Mouse (Mus musculus): ENCODE measurements around the gene Nup85.
"Not testable (repeated sequence)": the region's sequence is repeated elsewhere in the genome, so short reads cannot be mapped to it uniquely, and the experiment has no call there.

Gene Nup85

GRCm38 (mm10) chr11:115564064-115564809, at the start of gene Nup85:
TSS of gene Nup85 (plus strand) at chr11:115564434.
- peak; percentile 97 for DNase-seq

GRCm38 (mm10) chr11:115515021-115515420, 49.2 kb upstream of the Nup85 start:
- no peak for DNase-seq

DNA sequence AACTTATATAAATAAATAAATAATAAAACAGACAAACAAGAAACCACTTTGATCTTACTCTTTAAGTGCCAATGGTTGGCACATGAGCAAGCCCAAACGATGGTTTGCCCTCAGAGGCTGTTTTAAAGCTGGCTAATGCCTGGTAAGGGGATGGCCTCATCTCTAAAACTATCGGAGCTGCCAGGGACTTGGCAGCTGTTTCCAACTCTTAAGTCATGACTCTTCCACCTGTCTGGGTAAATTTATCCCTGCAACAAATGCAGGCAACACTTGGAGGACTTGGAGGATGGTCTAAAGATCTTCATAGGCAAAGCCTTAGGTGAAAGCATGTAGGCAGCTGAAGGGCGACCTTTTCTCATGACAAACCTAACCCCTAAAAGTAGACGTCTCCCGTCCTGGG, 47.3 kb upstream of the Nup85 start:
- DNase-seq = no peak

DNA sequence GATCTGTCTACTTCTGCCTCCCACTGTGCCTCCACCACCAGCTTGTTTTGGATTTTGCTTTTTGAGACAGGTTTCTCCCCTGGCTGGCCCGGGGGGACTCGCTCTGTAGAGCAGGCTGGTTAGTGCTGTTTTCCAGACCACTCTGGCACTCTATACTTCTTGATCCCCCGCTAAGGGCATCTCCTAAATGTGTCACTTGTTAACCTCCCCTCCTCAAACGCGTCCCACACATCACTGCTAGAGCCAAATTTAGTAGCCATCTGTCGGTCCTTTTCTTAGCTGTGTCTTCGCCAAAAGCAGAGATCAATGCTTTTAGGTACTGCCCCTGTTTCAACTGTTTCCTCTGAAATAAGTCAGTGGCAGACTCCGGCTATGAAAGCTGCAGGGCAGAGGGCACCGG, 45.5 kb upstream of the Nup85 start:
- no peak for DNase-seq

GRCm38 (mm10) chr11:115519581-115519980, 44.7 kb upstream of the Nup85 start:
- no peak for DNase-seq

DNA sequence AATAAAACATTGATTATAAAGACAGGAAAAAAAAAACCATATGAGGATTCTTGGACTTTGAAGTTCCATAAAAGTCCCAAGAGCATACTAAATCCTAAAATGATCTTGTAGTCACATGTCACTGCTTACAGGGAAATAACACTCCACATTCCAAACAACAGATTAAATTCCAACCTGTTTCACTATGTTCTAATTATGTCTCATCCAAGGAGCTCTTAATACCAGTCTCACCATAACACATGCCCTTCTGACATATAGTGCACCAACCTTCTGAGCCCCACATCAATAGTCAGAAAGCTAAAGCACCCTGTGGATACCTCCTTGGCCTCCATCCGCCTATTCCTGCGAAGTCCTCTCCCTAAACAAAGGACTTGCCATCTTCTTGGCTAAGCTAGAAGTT, 44.0 kb upstream of the Nup85 start:
- no peak for DNase-seq

DNA sequence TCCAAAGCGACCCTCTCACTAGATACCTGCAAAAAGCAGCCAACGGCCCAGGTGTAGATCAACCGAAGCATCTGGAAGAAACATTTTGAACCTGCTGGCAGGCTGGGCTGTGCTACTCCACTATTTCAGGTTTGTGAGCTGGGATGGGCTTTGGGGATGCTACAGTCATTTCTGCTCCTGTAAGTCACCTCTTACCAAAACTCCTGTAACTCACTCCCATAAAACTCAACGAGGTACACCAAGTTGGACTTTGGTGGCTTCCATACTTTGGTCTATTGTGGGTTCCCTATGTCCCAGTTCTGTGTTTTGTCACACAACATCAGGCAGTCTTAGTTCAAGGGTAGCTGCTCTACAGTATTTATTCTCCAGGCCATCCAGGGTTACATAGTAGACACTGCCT, 43.2 kb upstream of the Nup85 start:
- DNase-seq = no peak

DNA sequence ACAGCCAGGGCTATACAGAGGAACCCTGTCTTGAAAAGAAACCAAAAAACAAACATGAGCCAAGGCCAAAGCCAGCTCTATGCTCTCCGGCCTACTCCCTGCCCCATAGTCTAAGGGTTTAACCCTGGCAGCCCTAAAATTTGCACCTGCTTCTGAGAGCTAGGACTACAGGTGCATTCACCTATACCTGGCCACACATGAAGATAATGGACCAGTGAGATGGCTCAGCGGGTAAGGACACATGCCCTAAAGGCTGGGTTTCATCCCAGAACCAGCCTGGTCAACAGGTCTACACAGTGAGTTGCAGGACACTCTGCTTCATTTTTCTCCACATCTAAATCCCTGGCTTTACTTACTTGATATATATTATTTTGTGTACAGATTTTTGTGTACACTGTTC, 42.0 kb upstream of the Nup85 start:
- DNase-seq = no peak

- DNase-seq = no peak
Measured at GRCm38 (mm10) chr11:115522703-115523102, 41.5 kb upstream of the Nup85 start.

DNA sequence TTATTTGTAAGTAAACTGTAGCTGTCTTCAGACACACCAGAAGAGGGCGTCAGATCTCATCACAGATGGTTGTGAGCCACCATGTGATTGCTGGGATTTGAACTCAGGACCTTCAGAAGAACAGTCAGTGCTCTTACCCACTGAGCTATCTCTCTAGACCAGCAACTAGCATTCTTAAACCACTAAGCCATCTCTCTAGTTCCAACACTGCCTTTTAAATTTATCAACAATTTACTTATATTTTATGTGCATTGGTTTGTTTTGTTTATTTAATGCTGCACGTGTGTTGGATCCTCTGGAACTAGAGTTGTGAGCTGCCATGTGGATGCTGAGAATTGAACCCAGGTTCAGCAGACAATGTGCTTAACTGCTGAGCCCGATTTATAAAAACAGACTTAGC, 37.8 kb upstream of the Nup85 start:
- not testable (repeated sequence) for DNase-seq

GRCm38 (mm10) chr11:115534759-115535371, 29.4 kb upstream of the Nup85 start:
- no peak for DNase-seq

- DNase-seq = peak; percentile 73
Measured at GRCm38 (mm10) chr11:115535401-115536037, 28.7 kb upstream of the Nup85 start.

- DNase-seq = peak; percentile 98
Measured at GRCm38 (mm10) chr11:115536038-115536681, 28.1 kb upstream of the Nup85 start, which contains the start of gene Sumo2. TSS of gene Sumo2 (minus strand) at chr11:115536276.

- DNase-seq = no peak
Measured at GRCm38 (mm10) chr11:115536856-115537568, 27.2 kb upstream of the Nup85 start.

GRCm38 (mm10) chr11:115538045-115538444, 26.2 kb upstream of the Nup85 start:
- DNase-seq = peak; percentile 17

- no peak for DNase-seq
Measured at GRCm38 (mm10) chr11:115543571-115543970, 20.7 kb upstream of the Nup85 start.

GRCm38 (mm10) chr11:115552783-115553182, 11.5 kb upstream of the Nup85 start:
- no peak for DNase-seq

- no peak for DNase-seq
Measured at GRCm38 (mm10) chr11:115555717-115556116, 8.5 kb upstream of the Nup85 start.

DNA sequence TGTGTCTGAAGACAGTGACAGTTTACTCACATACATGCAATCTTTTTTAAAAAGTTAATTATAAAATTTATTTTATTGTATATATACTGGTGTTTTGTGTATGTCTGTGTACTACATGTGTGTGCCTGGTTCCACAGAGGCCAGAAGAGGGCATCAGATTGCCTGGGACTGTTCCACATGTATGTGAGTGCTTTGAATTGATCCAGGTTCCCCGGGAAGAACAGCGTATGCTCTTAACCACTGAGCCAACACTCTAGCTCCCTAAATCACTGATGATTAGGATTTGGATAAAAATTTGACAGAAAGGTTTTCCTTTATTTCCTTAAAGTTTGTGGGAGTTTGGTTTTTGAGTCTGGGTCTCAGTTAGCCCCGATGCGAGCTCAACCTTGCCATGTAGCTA, 828 bp upstream of the Nup85 start:
- no peak for DNase-seq

GRCm38 (mm10) chr11:115564961-115565360, 727 bp downstream of the Nup85 start:
- DNase-seq = no peak

- no peak for DNase-seq
Measured at GRCm38 (mm10) chr11:115579080-115579479, 14.8 kb downstream of the Nup85 start.

- no peak for DNase-seq
Measured at GRCm38 (mm10) chr11:115582913-115583606, 18.8 kb downstream of the Nup85 start.

Measured in cerebellum, adult 9-11 months (tissue).